ENCODE assay signal across 8 mouse cellular contexts in the genomic region with DNA sequence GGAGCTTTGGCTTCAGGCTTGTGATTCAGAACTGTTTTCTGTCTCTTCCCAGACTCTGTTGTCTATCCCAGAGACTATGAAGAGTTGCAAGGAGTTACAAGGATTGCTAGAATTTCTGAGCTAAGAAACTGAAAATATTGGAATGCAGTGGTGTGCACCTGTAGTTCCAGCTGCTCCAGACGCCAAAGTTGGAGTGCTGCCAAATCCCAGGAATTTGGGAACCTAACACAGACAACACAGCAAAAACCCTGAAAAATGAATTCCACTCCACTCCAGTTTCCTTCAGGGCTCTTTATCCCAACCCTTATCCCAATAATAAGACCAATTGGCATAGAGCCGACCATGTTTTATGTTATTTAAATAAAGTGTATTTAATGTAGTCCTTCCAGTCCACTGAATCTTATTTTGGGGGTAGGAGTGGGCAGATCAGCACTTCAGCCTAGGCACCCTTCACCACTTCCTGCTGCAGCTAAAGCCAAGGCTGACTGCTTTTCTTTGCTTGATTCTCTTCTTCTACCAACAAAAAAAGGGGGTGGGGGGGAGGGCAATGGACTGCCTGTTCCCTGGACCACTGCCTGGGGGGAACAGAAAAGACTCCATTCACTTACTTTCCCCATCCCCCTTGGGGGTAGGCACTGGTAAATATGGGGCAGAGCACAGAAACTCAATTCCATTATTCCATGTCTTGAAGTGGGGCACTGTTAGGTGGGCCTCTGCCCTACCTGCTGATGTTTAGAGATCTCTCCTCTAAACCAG. TPM values are rescaled to one million over a fixed set of nuclear protein-coding genes. Genes with fewer than 3 reads are reported as not detected.
DNase-seq lines count a peak whose midpoint lies in the region; ATAC-seq and TF ChIP-seq lines count a peak whose summit lies in the region.

No protein-coding gene starts in this region.

- peaks cover 62% of the 10 kb centered on the region for H3K36me3 ChIP-seq in forebrain, embryonic 13.5 days (ENCODE audit: poor library complexity, severe bottlenecking)
- H3K36me3 ChIP-seq in liver, postnatal 0 days (replicated peaks; ENCODE audit: insufficient read depth, low read length): peaks cover 51% of the 10 kb centered on the region

- H3K27ac ChIP-seq in layer of hippocampus, adult 2 months: peak overlapping the region; percentile 93
- peak overlapping the region; percentile 90 for H3K27ac ChIP-seq in forebrain, embryonic 13.5 days
- peak overlapping the region; percentile 19; the same call in 1 of the 2 replicates for H3K27ac ChIP-seq in liver, postnatal 0 days (ENCODE audit: low read depth)
- H3K27ac ChIP-seq in gastrocnemius, adult 2 months: no peak overlapping the region

- no peaks in the 10 kb centered on the region for H3K27me3 ChIP-seq in forebrain, embryonic 13.5 days
- no peaks in the 10 kb centered on the region for H3K27me3 ChIP-seq in liver, postnatal 0 days (ENCODE audit: insufficient read depth, low read length)

- H3K9me3 ChIP-seq in forebrain, embryonic 13.5 days (replicated peaks): no peaks in the 10 kb centered on the region
- no peaks in the 10 kb centered on the region for H3K9me3 ChIP-seq in liver, postnatal 0 days (ENCODE audit: low read length)

- TF ChIP-seq POLR2A in brain, embryonic 14.5 days (IDR thresholded peaks at IDR 0.05; ENCODE audit: borderline replicate concordance, extremely low read depth, insufficient read depth, insufficient read length, poor library complexity, severe bottlenecking): no peak

- DNase-seq in layer of hippocampus, adult 2 months (ENCODE audit: low spot score in 2 of 2): peak in 1 of 2 experiments; percentile 50
- no peak for DNase-seq in layer of hippocampus, adult 9-10 months (ENCODE audit: low spot score)
- peak; percentile 90 for DNase-seq in brain, embryonic 14.5 days (ENCODE audit: low read depth)
- no peak for DNase-seq in liver, postnatal 0 days
- no peak for DNase-seq in urinary bladder, adult 18-20 months (ENCODE audit: low spot score in 2 of 2)
- DNase-seq in thymus, adult 18-20 months: no peak
- DNase-seq in gastrocnemius, adult 2 months: no peak

- peak overlapping the region; percentile 53 for H3K4me3 ChIP-seq in layer of hippocampus, adult 2 months
- peak overlapping the region; percentile 35 for H3K4me3 ChIP-seq in forebrain, embryonic 13.5 days
- no peak overlapping the region for H3K4me3 ChIP-seq in liver, postnatal 0 days (ENCODE audit: low read depth, low read length)
- no peak overlapping the region for H3K4me3 ChIP-seq in gastrocnemius, adult 2 months

- 42% methylated on average over 2 of the region's 2 CpGs for WGBS in forebrain, embryonic 13.5 days
- WGBS in liver, postnatal 0 days (ENCODE audit: insufficient replicate concordance): 67% methylated on average over 2 of the region's 2 CpGs

- no peak for TF ChIP-seq CTCF in layer of hippocampus, adult 2 months (conservative IDR thresholded peaks at IDR 0.05)
- TF ChIP-seq CTCF in brain, embryonic 14.5 days (IDR thresholded peaks at IDR 0.05; ENCODE audit: borderline replicate concordance, extremely low read depth, insufficient read depth, insufficient read length): no peak
- no peak for TF ChIP-seq CTCF in liver, postnatal 0 days (IDR thresholded peaks at IDR 0.05; ENCODE audit: low read depth)
- TF ChIP-seq CTCF in gastrocnemius, adult 2 months (IDR thresholded peaks at IDR 0.05): no peak

- TF ChIP-seq EP300 in liver, postnatal 0 days (IDR thresholded peaks at IDR 0.05; ENCODE audit: low read depth): no peak

- no peak overlapping the region for H3K9ac ChIP-seq in forebrain, embryonic 13.5 days
- no peak overlapping the region for H3K9ac ChIP-seq in liver, postnatal 0 days (replicated peaks)

- intact Hi-C loops in gastrocnemius, adult 2 months (cut with DNase I): no loop called here

- ATAC-seq in forebrain, embryonic 13.5 days: peak; percentile 71
- no peak for ATAC-seq in liver, postnatal 0 days

- H3K4me2 ChIP-seq in forebrain, embryonic 13.5 days: peak overlapping the region; percentile 54
- H3K4me2 ChIP-seq in liver, postnatal 0 days (ENCODE audit: low read depth, low read length): no peak overlapping the region

- peaks cover 55% of the 10 kb centered on the region for H3K4me1 ChIP-seq in forebrain, embryonic 13.5 days
- H3K4me1 ChIP-seq in liver, postnatal 0 days (ENCODE audit: insufficient read depth): no peaks in the 10 kb centered on the region

RNA-seq across cellular contexts. Expression of a gene that starts 0.5 kb away (rescaled TPM):
- total RNA-seq in layer of hippocampus, adult 2 months (2021): 100 to 1,000 TPM; 853 to 900 TPM
- polyA plus RNA-seq in brain, embryonic 14.5 days (2012; rRNA removed): 126 and 134 TPM in 2 replicates
- polyA plus RNA-seq in forebrain, embryonic 13.5 days (2015; fragmentation: Nextera tagmentation; extraction: Ambion mirVana): 135 and 142 TPM in 2 replicates
- 12.1 and 15.4 TPM in 2 replicates for polyA plus RNA-seq in liver, postnatal 0 days (2015; fragmentation: Nextera tagmentation; extraction: Ambion mirVana)
- 1 to 10 TPM; 1.6 to 2.7 TPM for total RNA-seq in gastrocnemius, adult 2 months (2021)

RNA-seq across cellular contexts. Expression of a gene that starts 6.0 kb away (rescaled TPM):
- 10 to 100 TPM; 58.2 to 59.9 TPM for total RNA-seq in layer of hippocampus, adult 2 months (2021)
- 75.3 and 81.7 TPM in 2 replicates for polyA plus RNA-seq in brain, embryonic 14.5 days (2012; rRNA removed)
- 55.0 and 62.0 TPM in 2 replicates for polyA plus RNA-seq in forebrain, embryonic 13.5 days (2015; fragmentation: Nextera tagmentation; extraction: Ambion mirVana)
- polyA plus RNA-seq in liver, postnatal 0 days (2015; fragmentation: Nextera tagmentation; extraction: Ambion mirVana): 33.1 and 34.6 TPM in 2 replicates
- 10 to 100 TPM; 20.0 to 21.3 TPM for total RNA-seq in gastrocnemius, adult 2 months (2021)

RNA-seq across cellular contexts. Expression of a gene that starts 20.9 kb away (rescaled TPM):
- 1 to 10 TPM; 8.3 to 8.5 TPM for total RNA-seq in layer of hippocampus, adult 2 months (2021)
- polyA plus RNA-seq in brain, embryonic 14.5 days (2012; rRNA removed): 22.0 and 42.0 TPM in 2 replicates
- polyA plus RNA-seq in forebrain, embryonic 13.5 days (2015; fragmentation: Nextera tagmentation; extraction: Ambion mirVana): 41.8 and 46.4 TPM in 2 replicates
- polyA plus RNA-seq in liver, postnatal 0 days (2015; fragmentation: Nextera tagmentation; extraction: Ambion mirVana): 9.8 and 11.4 TPM in 2 replicates
- 1 to 10 TPM in 1 of 2 experiments, under 1 TPM in 1; 0.81 to 2.0 TPM for total RNA-seq in gastrocnemius, adult 2 months (2021)

RNA-seq across cellular contexts. Expression of a gene that starts 21.0 kb away (rescaled TPM):
- 10 to 100 TPM; 27.8 to 33.9 TPM for total RNA-seq in layer of hippocampus, adult 2 months (2021)
- polyA plus RNA-seq in brain, embryonic 14.5 days (2012; rRNA removed): 137 and 174 TPM in 2 replicates
- polyA plus RNA-seq in forebrain, embryonic 13.5 days (2015; fragmentation: Nextera tagmentation; extraction: Ambion mirVana): 68.7 and 70.2 TPM in 2 replicates
- polyA plus RNA-seq in liver, postnatal 0 days (2015; fragmentation: Nextera tagmentation; extraction: Ambion mirVana): 63.7 and 77.0 TPM in 2 replicates
- total RNA-seq in gastrocnemius, adult 2 months (2021): 1 to 10 TPM; 7.1 to 9.2 TPM

RNA-seq across cellular contexts. Expression of a gene that starts 31.6 kb away (rescaled TPM):
- total RNA-seq in layer of hippocampus, adult 2 months (2021): 10 to 100 TPM in 1 of 2 experiments, 1 to 10 TPM in 1; 5.6 to 12.2 TPM
- 0.49 and 0.72 TPM in 2 replicates for polyA plus RNA-seq in brain, embryonic 14.5 days (2012; rRNA removed)
- 0.18 and 0.35 TPM in 2 replicates for polyA plus RNA-seq in forebrain, embryonic 13.5 days (2015; fragmentation: Nextera tagmentation; extraction: Ambion mirVana)
- 0.07 TPM in 1 of 2 replicates, not detected in the other for polyA plus RNA-seq in liver, postnatal 0 days (2015; fragmentation: Nextera tagmentation; extraction: Ambion mirVana)
- total RNA-seq in gastrocnemius, adult 2 months (2021): under 1 TPM; 0.75 to 0.87 TPM

Comparison
In these comparisons a context has a peak if more than half of its experiments do, and no peak if none do; other contexts are left out.
1. H3K4me3 ChIP-seq: peak in layer of hippocampus, adult 2 months (single experiment) and forebrain, embryonic 13.5 days (single experiment); none in liver, postnatal 0 days (single experiment) and gastrocnemius, adult 2 months (single experiment).